Mouse (Mus musculus) megakaryocyte, embryonic 14.5 days (primary cell): Measurements from ENCODE around the gene Gpa33.

Experiments used
- FLI1 ChIP-seq: IDR thresholded peaks from 2 replicates; pipeline ENCODE4 v1.6.1; 2012; ENCODE audit warnings: low read length, inconsistent platforms, mixed read lengths
- GATA1 ChIP-seq: IDR thresholded peaks from 3 replicates; pipeline ENCODE4 v1.6.1; 2012; ENCODE audit warnings: mixed read lengths, low read length, inconsistent platforms, borderline replicate concordance

GRCm38 (mm10) chr1:166164580-166164979, 34.5 kb downstream of the Gpa33 start:
- no peak for TF ChIP-seq GATA1
- TF ChIP-seq FLI1, result no peak
